Mouse (Mus musculus): ENCODE measurements around the gene Tbx2.

The Tbx2 gene

GRCm38 (mm10) chr11:85840031-85840802 lies 7.9 kb downstream of the Tbx2 start:
- peak; percentile 41 for DNase-seq (ENCODE audit: low read depth, low spot score)

- DNase-seq (ENCODE audit: low read depth, low spot score) = no peak
These were observed 8.4 kb downstream of the Tbx2 start for GRCm38 (mm10) chr11:85840803-85841145.

- DNase-seq (ENCODE audit: low read depth, low spot score) = peak; percentile 56
These were observed 8.9 kb downstream of the Tbx2 start for GRCm38 (mm10) chr11:85841211-85841681.

DNA sequence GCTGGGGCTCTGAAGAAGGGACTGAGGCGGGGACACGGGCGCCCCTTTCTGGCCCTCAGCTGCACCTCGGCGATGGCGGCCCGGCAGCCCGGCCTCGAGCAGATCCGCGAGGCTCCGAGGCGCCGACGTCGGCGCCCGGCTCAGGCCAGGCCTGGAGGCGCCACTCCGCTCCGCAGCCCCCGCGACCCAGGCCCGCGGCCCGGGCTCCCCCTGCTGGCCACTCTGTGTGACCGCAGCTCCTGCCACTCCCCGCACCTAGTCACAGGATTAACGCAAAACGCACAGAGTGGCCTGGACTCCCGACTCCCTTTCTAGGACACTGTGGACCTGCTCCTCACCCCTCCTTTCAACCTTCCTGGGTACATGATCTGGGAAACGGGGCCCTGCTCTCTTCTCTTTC lies 9.6 kb downstream of the Tbx2 start:
- DNase-seq (ENCODE audit: low read depth, low spot score) = peak; percentile 89

- no peak for DNase-seq (ENCODE audit: low read depth, low spot score)
These were observed 10.4 kb downstream of the Tbx2 start for GRCm38 (mm10) chr11:85842596-85843346.

GRCm38 (mm10) chr11:85843347-85843692 lies 11.0 kb downstream of the Tbx2 start:
- peak; percentile 90 for DNase-seq (ENCODE audit: low read depth, low spot score)

- peak; percentile 90 for DNase-seq (ENCODE audit: low read depth, low spot score)
These were observed 12.0 kb downstream of the Tbx2 start for GRCm38 (mm10) chr11:85844144-85844965.

GRCm38 (mm10) chr11:85844971-85845370 lies 12.6 kb downstream of the Tbx2 start:
- DNase-seq (ENCODE audit: low read depth, low spot score) = no peak

DNA sequence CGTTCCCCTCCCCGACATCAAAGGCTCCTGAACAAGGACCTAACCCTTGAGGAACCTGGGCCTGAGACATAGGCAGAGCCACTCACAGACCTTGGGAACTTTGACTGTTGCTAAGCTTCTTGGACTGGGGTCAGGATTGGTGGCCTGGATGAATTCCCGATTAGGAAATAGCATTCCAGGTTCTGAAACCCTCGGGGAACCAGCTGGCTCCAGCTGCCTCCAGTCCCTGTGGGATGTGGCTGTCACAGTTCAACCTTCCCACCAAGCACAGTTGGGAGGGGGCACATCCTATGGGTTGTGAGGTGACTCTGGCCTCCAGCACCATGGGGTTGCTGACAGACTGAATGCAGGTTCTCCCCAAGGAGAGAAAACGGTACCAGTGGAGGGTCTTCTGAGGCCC lies 13.6 kb downstream of the Tbx2 start:
- DNase-seq (ENCODE audit: low read depth, low spot score) = peak; percentile 52

- no peak for DNase-seq (ENCODE audit: low read depth, low spot score)
These were observed 14.2 kb downstream of the Tbx2 start for GRCm38 (mm10) chr11:85846509-85846908.

DNA sequence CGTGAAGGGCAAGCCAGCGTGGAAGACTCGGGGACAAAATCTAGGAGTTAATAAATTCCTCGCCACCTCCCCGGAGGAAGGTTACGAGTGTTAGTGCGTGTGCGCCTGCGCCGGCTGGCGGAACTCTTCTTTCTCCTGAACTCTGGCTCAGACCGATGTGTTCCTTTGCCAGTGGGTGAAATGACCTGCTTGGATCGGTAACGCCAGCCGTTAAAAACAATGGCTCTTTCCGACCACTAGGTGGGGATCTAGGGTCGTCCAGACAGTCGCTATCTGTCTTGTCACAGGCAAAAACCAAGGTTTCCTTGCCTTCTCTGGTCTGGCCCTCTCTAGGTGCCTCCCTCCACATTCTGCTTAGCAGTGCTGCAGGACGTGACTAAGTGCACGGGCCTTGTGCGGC lies 16.7 kb downstream of the Tbx2 start:
- peak; percentile 94 for DNase-seq (ENCODE audit: low read depth, low spot score)

DNA sequence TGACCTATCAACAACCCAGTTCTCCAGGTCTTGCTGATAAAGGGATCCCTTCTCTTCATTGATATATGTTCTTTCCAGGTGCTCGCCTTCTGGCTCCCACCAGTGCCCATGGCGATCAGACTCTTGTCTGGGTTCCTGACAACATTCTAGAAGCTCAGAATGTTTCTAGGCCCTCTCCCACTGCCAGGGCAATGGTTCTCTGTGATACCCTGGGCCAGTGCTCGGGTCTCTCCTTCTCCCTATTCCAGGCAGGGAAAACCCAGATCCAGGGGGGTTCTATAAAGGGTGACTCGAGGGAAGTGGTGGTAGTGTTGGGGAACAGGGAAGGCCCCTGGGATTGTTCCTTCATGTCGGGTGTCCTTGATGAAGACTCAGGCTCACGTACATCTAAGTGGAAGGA lies 17.9 kb downstream of the Tbx2 start, which contains the start of gene Gm11444:
TSS of gene Gm11444 (minus strand) at position 101 of the 400 bp plus-strand sequence.
- DNase-seq (ENCODE audit: low read depth, low spot score) = no peak

DNA sequence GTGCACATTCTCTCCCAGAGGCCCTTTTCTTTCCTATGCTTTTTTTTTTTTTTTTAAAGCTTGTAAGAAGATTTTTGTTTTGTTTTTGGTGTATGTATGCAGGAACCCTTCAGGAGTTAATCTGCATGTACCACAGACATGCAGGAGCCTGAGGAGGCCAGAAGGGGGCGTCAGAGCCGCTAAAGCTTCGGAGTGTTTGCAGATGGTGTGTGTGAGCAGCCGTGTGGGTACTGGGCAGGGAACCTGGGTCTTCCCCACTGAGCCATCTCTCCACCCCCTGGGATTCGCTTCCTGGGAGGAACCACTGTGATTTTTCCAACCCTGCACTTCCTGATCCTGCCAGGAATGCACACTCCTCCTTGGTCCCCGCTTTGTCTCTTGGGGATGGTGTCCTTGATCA lies 18.4 kb downstream of the Tbx2 start:
- peak; percentile 81 for DNase-seq (ENCODE audit: low read depth, low spot score)

DNA sequence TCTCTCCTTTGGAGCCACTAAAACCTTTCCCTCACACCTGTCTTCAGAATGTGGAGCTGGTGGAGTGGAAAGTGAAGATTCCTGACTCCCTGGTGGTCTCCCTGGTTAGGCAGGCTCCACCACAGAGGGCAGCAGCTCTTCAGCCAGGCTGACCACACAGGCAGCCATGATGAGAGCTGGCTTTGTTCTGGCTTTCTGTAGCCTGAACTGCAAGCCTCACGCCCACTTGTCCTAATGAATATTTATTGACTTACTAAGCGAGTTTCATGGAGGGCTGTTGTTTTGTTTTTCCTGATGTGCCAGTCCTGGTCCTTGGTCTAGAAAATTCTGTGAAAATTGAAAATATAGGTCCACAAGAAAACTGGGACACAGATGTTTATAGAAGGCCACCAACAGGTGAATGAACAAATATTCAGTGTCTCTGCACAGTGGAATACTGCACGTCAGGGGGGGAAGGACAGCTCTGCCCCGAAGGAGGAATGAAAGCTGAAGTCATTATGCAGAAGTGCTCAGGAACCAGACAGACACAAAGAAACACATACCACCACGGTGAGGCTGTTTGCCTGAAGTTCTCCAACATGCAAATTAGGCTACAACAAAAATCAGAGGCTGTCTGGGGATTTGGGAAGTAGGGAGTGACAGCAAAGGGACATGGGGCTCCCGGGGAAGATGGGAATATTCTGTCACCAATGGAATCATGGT lies 25.8 kb downstream of the Tbx2 start:
- DNase-seq (ENCODE audit: low read depth, low spot score) = peak; percentile 42

- DNase-seq (ENCODE audit: low read depth, low spot score) = peak; percentile 72
These were observed 32.0 kb downstream of the Tbx2 start for GRCm38 (mm10) chr11:85864363-85864762.

GRCm38 (mm10) chr11:85876059-85876788 lies 43.9 kb downstream of the Tbx2 start:
- DNase-seq (ENCODE audit: low read depth, low spot score) = peak; percentile 75

GRCm38 (mm10) chr11:85884498-85884897 lies 52.1 kb downstream of the Tbx2 start:
- peak; percentile 79 for DNase-seq (ENCODE audit: low read depth, low spot score)

GRCm38 (mm10) chr11:85885665-85886428 lies 53.5 kb downstream of the Tbx2 start, which contains the start of gene Tbx4:
Gene Tbx4 (plus strand): TSS chr11:85886422.
- peak; percentile 28 for DNase-seq (ENCODE audit: low read depth, low spot score)

DNA sequence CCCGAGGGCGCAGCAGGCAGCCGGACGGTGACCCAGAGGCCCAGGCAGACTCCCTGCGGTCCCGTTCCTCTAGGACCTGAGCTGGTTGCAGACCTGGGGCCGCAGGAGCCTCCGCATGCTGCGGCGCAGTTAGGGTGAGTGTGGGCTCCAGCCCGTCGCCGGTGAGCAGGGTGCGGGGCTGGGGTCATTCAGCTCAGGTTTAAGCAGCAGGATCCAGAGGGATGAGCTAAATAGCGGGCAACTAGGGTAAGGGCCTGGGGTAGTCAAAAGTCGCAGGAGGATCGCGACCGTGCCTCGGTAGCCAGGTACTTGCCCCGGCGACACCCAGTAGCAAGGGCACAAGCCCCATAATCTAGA lies 54.1 kb downstream of the Tbx2 start:
- peak; percentile 40 for DNase-seq (ENCODE audit: low read depth, low spot score)

DNA sequence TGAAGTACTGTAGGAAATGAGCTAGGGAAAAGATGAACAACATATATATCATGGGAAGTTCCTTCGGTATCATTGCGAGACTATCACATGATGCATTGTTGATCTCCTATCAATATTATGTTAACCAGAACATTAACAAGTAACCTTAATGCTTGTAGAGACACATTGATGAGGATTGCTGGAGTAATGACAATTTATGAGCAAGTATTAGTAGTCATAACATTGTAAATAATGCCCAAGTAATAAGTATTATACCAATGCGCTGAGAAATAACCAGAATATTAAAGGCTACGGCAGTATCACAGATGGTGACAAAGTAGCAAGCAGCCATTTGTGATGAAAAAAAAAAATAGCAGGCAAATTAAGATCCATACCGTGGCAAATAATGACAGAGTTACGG lies 54.9 kb downstream of the Tbx2 start:
- no peak for DNase-seq (ENCODE audit: low read depth, low spot score)

Measured in ZHBTc4 (cell line).